Mouse (Mus musculus) kidney, embryonic 15.5 days (tissue): ENCODE data around the gene Gal3st2. TPM values are rescaled to one million over a fixed set of nuclear protein-coding genes. Genes with fewer than 3 reads are reported as not detected.
A peak's percentile ranks its signal among the peaks of the same experiment; 100 is the strongest.
"Not testable (repeated sequence)": the region's sequence is repeated elsewhere in the genome, so short reads cannot be mapped to it uniquely, and the experiment has no call there.

ENCODE experiments used
- ATAC-seq: fragments of 200-750 bp; cut with Nextera tagmentation; replicated peaks from 2 replicates; pipeline ENCODE4 v1.8.0; 2017; ENCODE audit warnings: moderate TSS enrichment; ENCODE audit not compliant: low FRiP score
- H3K27ac ChIP-seq: fragments of 300-500 bp; sonication (generic); 2 replicates; pipeline ENCODE4 v1.5.1; 2015; ENCODE audit warnings: mild to moderate bottlenecking, inconsistent platforms
- H3K27me3 ChIP-seq: fragments of 300-500 bp; sonication (generic); 2 replicates; pipeline ENCODE4 v1.6.1; 2015; ENCODE audit warnings: inconsistent platforms
- H3K36me3 ChIP-seq: fragments of 300-500 bp; sonication (generic); 2 replicates; pipeline ENCODE4 v1.6.1; 2015; ENCODE audit warnings: inconsistent platforms
- H3K4me1 ChIP-seq: fragments of 300-500 bp; sonication (generic); 2 replicates; pipeline ENCODE4 v1.6.1; 2015; ENCODE audit warnings: inconsistent platforms
- H3K4me2 ChIP-seq: fragments of 300-500 bp; sonication (generic); 2 replicates; pipeline ENCODE4 v1.6.1; 2015; ENCODE audit warnings: moderate library complexity, mild to moderate bottlenecking, inconsistent platforms
- H3K4me3 ChIP-seq: fragments of 300-500 bp; sonication (generic); replicated peaks from 2 replicates; pipeline ENCODE4 v1.5.1; 2015; ENCODE audit warnings: mild to moderate bottlenecking, inconsistent platforms
- H3K9ac ChIP-seq: fragments of 300-500 bp; sonication (generic); 2 replicates; pipeline ENCODE4 v1.6.1; 2015; ENCODE audit warnings: mild to moderate bottlenecking, inconsistent platforms
- H3K9me3 ChIP-seq: fragments of 300-500 bp; sonication (generic); replicated peaks from 2 replicates; pipeline ENCODE4 v1.6.1; 2016; ENCODE audit warnings: inconsistent platforms
- WGBS: fragments of 180-500 bp; shearing (Covaris S2); methylation state at CpG from one replicate; pipeline ENCODE4 v1.1.7; 2015; ENCODE audit warnings: mixed read lengths; 5-methylcytosine and 5-hydroxymethylcytosine counted together
- polyA plus RNA-seq: library from polyadenylated mRNA; unstranded; fragments of >200 nt; fragmentation: Nextera tagmentation; extraction: Ambion mirVana; gene quantifications from 2 replicates; pipeline ENCODE4 v1.2.1, GENCODE M21; 2015

Gal3st2 gene
- polyA plus RNA-seq: 0.34 TPM in 1 of 2 replicates, not detected in the other

DNA sequence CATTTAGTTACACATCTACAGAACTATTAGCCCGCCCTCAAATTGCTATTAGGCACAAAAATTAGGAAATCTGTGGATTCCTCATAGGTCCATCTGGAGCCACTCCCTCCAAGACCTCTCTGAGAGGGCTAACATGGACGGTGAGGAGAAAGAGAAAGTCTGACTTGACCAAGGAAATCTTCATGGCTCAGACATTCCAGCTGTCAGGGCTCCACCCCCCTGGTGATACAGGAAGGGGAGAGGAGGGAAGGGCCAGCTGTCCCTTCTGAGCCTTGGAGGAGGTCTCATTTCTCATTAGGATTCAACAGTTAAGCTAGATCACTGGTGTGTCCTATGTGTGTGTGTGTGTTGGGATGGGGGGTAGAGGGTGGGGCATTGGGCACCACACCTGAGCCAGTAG is at the start of gene Gal3st2:
Gene Gal3st2 (plus strand): TSS at position 259 of the 400 bp plus-strand sequence.
- not testable (repeated sequence) for H3K27me3 ChIP-seq, H3K4me1 ChIP-seq, H3K9ac ChIP-seq, H3K4me3 ChIP-seq, H3K36me3 ChIP-seq, H3K27ac ChIP-seq, ATAC-seq, H3K9me3 ChIP-seq, H3K4me2 ChIP-seq
- WGBS: 65% methylated on average over 2 of the region's 2 CpGs

DNA sequence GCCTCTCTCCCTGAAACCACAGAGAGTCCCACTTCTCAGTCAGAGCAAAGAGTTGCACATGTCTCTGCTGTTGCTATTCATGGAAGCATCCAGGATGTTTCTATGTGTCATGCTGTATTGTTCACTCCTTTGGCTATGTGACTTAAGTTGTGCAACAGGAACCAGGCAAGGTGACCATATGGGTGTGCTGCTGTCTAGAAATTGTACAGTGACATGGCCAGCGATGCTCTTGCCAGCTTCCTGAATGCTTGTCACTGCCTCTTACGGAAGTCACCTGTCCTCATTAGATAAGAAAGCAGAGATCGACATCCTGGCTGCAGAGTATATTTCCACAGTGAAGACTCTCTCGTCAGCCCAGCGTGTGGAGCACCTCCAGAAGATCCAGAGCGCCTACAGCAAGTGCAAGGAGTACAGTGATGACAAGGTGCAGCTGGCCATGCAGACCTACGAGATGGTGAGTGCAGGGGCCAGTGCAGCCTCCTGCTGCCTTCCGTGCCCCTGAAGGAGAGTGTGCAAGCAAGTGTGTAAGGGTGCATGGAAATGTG is 49.5 kb upstream of the Gal3st2 start:
- H3K4me3 ChIP-seq: no peak overlapping the region
- ATAC-seq: no peak
- H3K9me3 ChIP-seq: no peaks in the 10 kb centered on the region
- no peaks in the 10 kb centered on the region for H3K27me3 ChIP-seq
- H3K9ac ChIP-seq: no peak overlapping the region
- 86% methylated on average over 8 of the region's 8 CpGs for WGBS
- H3K36me3 ChIP-seq: peaks cover 97% of the 10 kb centered on the region
- no peak overlapping the region for H3K4me2 ChIP-seq
- no peaks in the 10 kb centered on the region for H3K4me1 ChIP-seq
- H3K27ac ChIP-seq: no peak overlapping the region

DNA sequence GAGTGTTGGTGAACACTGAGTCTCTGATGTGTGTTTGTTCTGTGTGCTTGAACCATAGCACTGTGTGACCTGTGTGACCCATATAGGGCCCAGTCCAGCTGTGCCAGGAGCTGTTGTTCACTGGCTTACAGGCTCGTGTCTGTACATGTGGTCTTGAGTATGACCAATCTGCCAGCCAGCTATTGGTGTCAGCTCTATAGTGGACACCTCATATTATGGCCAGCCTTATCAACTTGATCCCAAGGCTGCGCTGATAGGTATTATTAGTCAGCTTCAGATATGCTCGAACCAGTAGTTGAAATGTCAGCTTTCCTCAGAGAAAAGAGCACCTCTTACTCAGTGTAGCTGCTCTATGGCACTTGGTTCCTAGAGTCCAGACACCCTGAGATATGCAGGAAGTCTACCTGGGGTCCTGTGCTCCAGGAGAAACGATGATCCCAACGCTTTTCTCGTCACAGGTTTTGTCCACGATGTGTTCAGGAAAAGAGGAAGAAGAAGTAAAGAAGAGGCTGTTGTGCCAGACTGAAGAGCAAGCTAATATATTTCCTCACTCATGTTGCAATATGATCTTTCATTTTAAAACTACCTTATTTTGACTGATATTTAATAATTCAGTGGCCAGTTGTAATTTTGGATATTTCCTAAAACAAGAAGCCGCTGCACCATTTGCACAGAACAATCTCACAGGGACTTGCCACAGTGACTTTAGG is 43.1 kb upstream of the Gal3st2 start:
- ATAC-seq: no peak
- no peaks in the 10 kb centered on the region for H3K4me1 ChIP-seq
- H3K9me3 ChIP-seq: no peaks in the 10 kb centered on the region
- peaks cover 88% of the 10 kb centered on the region for H3K36me3 ChIP-seq
- H3K27ac ChIP-seq: no peak overlapping the region
- no peak overlapping the region for H3K4me2 ChIP-seq
- H3K4me3 ChIP-seq: no peak overlapping the region
- no peaks in the 10 kb centered on the region for H3K27me3 ChIP-seq
- 96% methylated on average over 8 of the region's 8 CpGs for WGBS
- no peak overlapping the region for H3K9ac ChIP-seq

DNA sequence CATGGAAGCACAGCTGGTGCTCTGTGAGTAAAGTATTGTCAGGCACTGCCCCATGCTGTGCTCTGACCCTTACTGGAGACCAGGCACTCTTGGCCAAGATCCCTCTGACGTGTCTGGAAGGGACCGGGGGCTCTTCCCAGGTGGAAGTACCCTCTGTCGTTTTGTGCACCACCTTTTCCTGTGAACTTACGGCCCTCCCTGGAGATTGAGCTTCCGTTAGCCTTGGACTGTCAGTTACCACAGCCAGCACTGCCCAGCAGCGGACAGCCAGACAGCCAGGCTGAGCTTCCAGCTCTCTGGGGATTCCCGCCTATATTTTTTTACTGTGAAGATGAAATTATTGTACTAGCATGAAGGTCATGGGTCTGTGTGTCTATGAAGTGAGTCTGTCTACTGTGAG is 42.4 kb upstream of the Gal3st2 start:
- H3K4me1 ChIP-seq: no peaks in the 10 kb centered on the region
- H3K9ac ChIP-seq: no peak overlapping the region
- 89% methylated on average over 7 of the region's 7 CpGs for WGBS
- no peak overlapping the region for H3K4me3 ChIP-seq
- H3K4me2 ChIP-seq: no peak overlapping the region
- H3K27ac ChIP-seq: no peak overlapping the region
- H3K36me3 ChIP-seq: peaks cover 80% of the 10 kb centered on the region
- no peaks in the 10 kb centered on the region for H3K27me3 ChIP-seq
- H3K9me3 ChIP-seq: no peaks in the 10 kb centered on the region
- ATAC-seq: no peak

DNA sequence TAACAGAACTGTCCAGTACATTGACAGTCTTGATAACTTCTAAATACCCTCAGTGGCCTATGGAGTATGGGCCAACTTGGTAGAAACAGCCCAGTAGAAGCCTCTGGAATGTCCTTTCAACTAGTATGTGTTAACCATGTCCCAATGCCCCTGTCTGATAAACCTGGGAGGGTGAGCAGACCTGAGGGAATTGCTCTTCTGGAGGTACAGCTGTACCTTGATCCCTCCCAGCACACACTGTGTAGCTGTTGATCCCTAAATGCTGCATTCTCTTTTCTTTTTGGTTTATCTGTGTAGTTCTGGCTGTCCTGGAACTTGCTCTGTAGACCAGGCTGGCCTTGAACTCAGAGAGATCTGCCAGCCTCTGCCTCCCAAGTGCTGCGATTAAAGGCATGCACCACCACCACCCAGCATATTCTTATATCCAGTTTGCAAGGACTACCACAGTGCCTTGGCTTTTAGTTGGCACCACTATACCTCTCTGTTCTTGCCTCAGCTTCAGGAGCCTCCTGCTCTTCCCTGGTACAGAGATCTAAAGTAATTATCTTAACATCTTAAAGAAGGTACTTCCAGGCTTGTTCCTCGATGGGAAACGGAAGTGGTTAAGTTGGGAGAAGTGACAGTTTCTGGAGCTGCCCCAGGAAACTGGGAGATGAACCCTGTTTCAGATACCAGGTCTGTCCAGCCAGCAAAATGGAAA is 37.2 kb upstream of the Gal3st2 start:
- Histone ChIP-seq H3K4me1 (peaks cover 15% of the 10 kb centered on the region), H3K36me3 (peaks cover 28% of the 10 kb centered on the region), H3K9me3 (no peaks in the 10 kb centered on the region), H3K4me2 (0 out of 2 replicates have a peak overlapping the region, but pooled peaks have one; percentile 70), H3K27ac (peak overlapping the region; percentile 98; the same call in 1 of the 2 replicates), H3K9ac (no peak overlapping the region), H3K4me3 (peak overlapping the region; percentile 63; the same call in 1 of the 2 replicates), H3K27me3 (no peaks in the 10 kb centered on the region)
- no peak for ATAC-seq
- WGBS: 76% methylated on average over 3 of the region's 3 CpGs

DNA sequence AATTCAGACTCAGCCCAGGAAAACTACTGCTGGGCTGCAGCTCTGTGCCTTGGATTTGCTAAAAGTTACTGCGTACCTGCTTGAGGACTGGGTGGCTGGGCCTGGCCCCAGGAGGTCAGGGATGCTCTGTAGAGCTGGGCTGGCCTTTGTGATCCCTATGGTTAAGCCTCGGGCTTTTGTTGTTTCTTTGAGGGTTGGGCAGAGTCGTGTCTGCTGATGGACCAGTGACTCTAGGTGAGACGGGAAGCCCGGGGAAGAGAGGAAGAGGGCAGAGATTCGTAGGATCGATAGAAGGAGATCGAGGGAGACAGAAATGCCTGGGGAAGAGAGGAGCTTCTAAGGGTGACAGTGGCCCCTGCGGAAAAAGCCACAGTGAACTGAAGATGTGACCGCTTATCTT is 36.5 kb upstream of the Gal3st2 start, which contains the start of gene D2hgdh:
Gene D2hgdh (plus strand): TSS at position 301 of the 400 bp plus-strand sequence.
- Histone ChIP-seq H3K4me3 (peak within 1 kb of the TSS; percentile 63), H3K4me1 (peaks cover 15% of the 10 kb centered on the region), H3K27me3 (no peaks in the 10 kb centered on the region), H3K27ac (peak within 1 kb of the TSS; percentile 98), H3K9me3 (no peaks in the 10 kb centered on the region), H3K4me2 (peak within 1 kb of the TSS; percentile 70), H3K9ac (peak within 1 kb of the TSS; percentile 59), H3K36me3 (peaks cover 21% of the 10 kb centered on the region)
- 11% methylated on average over 10 of the region's 10 CpGs for WGBS
- ATAC-seq: peak; percentile 27; the same call in 1 of the 2 replicates

DNA sequence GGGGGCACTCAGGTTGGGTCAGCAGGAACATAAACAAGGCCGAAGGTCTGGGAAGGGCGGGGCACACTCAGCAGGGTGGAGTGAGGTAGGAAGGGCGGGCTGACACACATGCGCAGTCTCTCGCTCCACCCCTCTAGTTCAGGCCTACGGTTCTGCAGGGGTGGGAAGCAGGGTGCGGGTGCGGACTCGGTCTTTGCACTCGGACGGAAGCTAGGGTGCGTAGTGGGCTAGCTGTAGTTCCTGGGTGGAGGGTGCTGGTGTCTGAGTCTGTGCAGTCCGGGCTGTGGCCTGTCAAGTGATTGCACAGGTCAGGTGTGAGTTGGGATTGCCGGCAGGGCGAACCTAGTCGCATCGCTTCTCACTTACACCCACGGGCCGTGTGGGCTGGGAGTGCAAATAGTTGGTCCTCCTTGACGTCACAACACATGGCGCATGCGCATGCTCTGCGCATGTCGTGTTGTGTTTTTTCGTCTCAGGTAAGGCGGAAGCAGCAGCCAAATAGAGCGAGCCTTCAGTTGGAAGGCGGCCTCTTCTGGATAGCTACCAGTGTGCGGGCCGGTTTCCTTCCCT is 35.9 kb upstream of the Gal3st2 start:
- H3K4me3 ChIP-seq: peak overlapping the region; percentile 63
- peaks cover 15% of the 10 kb centered on the region for H3K4me1 ChIP-seq
- 2% methylated on average over 30 of the region's 30 CpGs for WGBS
- H3K9ac ChIP-seq: peak overlapping the region; percentile 59
- H3K36me3 ChIP-seq: peaks cover 16% of the 10 kb centered on the region
- peak; percentile 97 for ATAC-seq
- no peaks in the 10 kb centered on the region for H3K9me3 ChIP-seq
- H3K27ac ChIP-seq: peak overlapping the region; percentile 98
- H3K27me3 ChIP-seq: no peaks in the 10 kb centered on the region
- peak overlapping the region; percentile 70 for H3K4me2 ChIP-seq

DNA sequence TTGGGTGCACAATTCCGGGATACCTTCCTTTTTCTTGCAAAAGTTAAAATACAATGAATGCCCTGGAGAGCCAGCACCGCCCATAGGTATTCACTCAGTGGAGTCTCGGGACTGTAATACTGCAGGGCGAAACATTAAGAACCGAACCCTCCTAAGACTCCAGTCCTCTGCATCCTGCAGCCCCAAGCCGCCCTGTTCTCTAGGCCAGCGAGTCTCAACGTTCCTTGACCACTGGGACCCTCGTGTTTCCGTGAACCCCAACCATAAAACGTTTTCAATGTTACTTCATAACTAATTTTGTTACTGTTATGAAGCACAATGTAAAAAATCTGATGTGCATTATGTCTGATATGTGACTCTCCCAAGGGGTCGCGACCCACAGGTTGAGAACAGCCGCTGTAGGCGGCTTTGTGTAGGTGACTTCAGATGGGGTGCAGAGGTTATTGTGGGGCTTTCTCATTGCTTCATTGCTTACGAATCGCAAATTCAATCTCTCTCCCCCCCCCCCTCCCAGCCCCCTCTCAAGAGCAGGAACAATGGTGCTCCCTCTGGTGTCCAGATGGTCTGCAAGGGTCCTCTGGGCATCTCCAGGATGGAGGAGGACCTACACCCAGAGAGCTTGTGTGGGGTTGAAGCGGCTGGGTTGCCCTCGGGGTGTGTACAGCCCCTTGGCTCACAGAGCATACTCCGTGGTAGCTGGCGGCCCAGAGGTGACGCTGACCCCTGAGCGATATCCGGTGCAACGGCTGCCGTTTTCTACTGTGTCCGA is 35.2 kb upstream of the Gal3st2 start:
- Histone ChIP-seq H3K4me1 (peaks cover 15% of the 10 kb centered on the region), H3K4me3 (peak overlapping the region; percentile 63), H3K9me3 (no peaks in the 10 kb centered on the region), H3K27me3 (no peaks in the 10 kb centered on the region), H3K9ac (peak overlapping the region; percentile 59), H3K36me3 (peaks cover 8% of the 10 kb centered on the region), H3K4me2 (peak overlapping the region; percentile 70), H3K27ac (peak overlapping the region; percentile 98)
- peak; percentile 22; the same call in 1 of the 2 replicates for ATAC-seq
- 44% methylated on average over 27 of the region's 27 CpGs for WGBS

DNA sequence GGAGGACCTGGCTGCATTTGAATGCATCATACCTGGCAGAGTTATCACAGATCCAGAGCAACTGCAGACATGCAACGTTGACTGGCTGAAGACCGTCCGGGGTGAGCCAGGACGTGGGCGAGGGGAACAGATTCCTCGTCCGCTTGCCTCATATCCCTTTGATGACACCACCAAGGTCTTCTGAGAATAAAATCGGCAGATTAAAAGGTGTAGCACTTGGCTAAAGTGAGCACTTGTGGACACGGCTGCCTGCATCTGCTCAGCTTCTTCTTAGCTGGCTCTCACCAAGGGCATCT is 34.6 kb upstream of the Gal3st2 start:
- H3K9me3 ChIP-seq: no peaks in the 10 kb centered on the region
- no peak overlapping the region for H3K9ac ChIP-seq
- peak overlapping the region; percentile 63 for H3K4me3 ChIP-seq
- no peaks in the 10 kb centered on the region for H3K27me3 ChIP-seq
- no peak overlapping the region for H3K27ac ChIP-seq
- no peak for ATAC-seq
- H3K4me1 ChIP-seq: peaks cover 15% of the 10 kb centered on the region
- H3K4me2 ChIP-seq: peak overlapping the region; percentile 70
- peaks cover 3% of the 10 kb centered on the region for H3K36me3 ChIP-seq
- WGBS: 91% methylated on average over 9 of the region's 9 CpGs

DNA sequence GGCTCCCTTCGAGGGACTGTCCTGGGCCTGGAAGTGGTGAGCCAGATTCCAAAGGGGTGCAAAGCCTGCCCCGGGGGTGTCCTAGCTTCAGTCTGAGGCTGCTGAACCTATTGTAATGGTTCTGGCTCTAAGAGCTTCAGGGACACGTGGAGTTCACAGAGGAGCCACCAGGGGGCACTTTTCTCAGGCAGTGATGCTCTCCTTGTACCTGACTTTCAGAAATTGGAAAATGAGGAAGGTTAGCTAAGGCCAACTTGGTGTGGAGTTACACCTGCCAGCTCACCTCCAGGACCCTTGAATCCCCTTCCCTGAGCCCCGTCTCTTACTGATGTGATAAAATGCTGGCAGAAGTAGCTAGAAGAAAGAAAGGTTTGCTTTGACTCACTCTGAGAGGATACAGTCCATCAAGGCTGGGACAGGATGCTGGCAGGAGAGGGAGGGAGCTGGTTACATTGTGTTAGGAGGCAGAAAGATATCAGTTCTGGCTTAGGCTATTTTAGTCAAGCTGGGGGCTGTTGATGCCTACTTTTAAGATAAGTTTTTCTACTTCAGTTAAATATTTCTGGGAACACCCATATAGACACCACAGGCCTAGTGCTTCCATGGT is 28.2 kb upstream of the Gal3st2 start:
- not testable (repeated sequence) for H3K27ac ChIP-seq, ATAC-seq
- 51% methylated on average over 4 of the region's 4 CpGs for WGBS

DNA sequence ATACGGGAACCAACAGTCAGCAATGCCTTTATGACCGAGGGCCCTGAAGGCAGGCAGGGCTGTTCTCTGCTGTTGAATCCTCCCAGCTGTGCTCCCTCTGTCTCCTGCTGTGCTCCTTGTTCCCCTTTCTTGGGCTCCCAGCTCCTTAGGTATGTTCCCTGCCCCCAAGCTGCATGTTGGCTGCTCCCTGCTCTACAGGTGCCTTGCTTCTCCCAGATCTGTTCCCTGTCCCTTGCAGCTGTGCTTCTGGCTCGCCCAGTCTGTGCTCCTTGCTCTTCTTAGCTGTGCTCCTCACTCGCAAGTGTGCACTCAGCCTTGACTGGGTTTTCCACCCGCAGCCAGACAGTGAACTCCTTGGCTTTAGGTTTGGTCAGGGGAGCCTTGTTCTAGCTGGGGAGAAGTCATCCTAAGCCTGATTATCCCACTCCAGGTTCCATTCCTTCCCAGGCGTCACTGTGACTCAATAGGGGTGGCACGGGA is 26.4 kb upstream of the Gal3st2 start:
- Histone ChIP-seq H3K4me2 (no peak overlapping the region), H3K9ac (no peak overlapping the region), H3K27me3 (no peaks in the 10 kb centered on the region), H3K36me3 (peaks cover 19% of the 10 kb centered on the region), H3K27ac (no peak overlapping the region), H3K4me1 (no peaks in the 10 kb centered on the region), H3K4me3 (no peak overlapping the region), H3K9me3 (no peaks in the 10 kb centered on the region)
- no peak for ATAC-seq
- 87% methylated on average over 7 of the region's 7 CpGs for WGBS

More for the DNA sequence above, 28.2 kb upstream of the Gal3st2 start:
- not testable (repeated sequence) for H3K4me1 ChIP-seq, H3K9me3 ChIP-seq, H3K4me2 ChIP-seq, H3K9ac ChIP-seq, H3K4me3 ChIP-seq, H3K27me3 ChIP-seq
- H3K36me3 ChIP-seq: peaks cover 16% of the 10 kb centered on the region
